Mouse (Mus musculus): ENCODE measurements around the gene Tnfrsf21. TPM values are rescaled to one million over a fixed set of nuclear protein-coding genes. Genes with fewer than 3 reads are reported as not detected.

Tnfrsf21 gene
- polyA plus RNA-seq, 1 experiment from 2014 or later, result 36.9 TPM

DNA sequence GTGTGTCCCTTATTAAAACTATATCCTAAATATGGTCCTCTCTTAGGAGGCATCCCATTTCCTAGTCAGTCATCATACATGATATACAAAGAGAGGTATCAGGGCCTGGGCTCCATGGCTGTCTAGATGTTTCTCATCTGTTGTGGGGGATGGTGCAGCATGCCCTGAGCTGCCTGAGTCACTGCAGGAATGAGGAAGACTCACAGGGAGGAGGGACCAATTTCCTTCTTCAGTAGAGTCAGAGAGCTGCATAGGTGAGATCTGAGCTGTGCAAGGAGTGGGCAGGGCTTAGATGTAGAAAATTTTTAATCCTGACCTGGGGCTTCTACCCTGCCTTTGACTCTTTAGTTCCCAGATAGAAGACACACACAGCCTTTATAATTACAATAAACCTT, 114.5 kb downstream of the Tnfrsf21 start:
- no peaks in the 10 kb centered on the region for H3K36me3 ChIP-seq (ENCODE audit: control insufficient read depth, insufficient read depth, low read length)
- H3K4me1 ChIP-seq (replicated peaks; ENCODE audit: control insufficient read depth, insufficient read depth), result no peaks in the 10 kb centered on the region
- ATAC-seq (ENCODE audit: low FRiP score, low TSS enrichment), result peak; percentile 89
- H3K27ac ChIP-seq (replicated peaks), result peak overlapping the region; percentile 80
- TF ChIP-seq CTCF (IDR thresholded peaks at IDR 0.05; ENCODE audit: low read depth) (no peak), EP300 (optimal IDR thresholded peaks at IDR 0.05) (no peak)
- H3K4me3 ChIP-seq (ENCODE audit: low read depth, low read length), result no peak overlapping the region
- no peaks in the 10 kb centered on the region for H3K27me3 ChIP-seq (ENCODE audit: control insufficient read depth, insufficient read depth, low read length)
- no peak overlapping the region for H3K9ac ChIP-seq (ENCODE audit: low read length)
- peak; percentile 51 for DNase-seq (ENCODE audit: low spot score)
- no peaks in the 10 kb centered on the region for H3K9me3 ChIP-seq (ENCODE audit: control insufficient read depth, low read length)
- no peak overlapping the region for H3K4me2 ChIP-seq (replicated peaks; ENCODE audit: low read depth)

DNA sequence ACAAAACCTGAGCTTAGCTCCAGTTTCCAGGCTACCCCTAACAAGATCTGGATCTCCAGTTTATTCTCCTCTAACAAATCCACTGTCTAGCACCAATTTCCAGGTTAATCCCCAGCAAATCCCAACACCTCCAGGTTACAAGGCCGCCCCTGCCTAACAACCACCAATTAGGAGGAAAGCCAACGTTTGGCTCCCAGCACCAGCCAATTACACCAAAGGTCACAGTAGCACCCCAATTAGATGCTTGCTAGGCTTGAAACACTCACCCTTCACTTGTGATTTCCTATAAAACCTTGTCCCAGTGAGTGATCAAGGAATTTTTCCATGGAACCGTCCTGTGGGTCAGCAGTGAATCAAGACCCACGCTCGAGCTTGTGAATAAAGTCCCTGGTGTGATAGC, 116.1 kb downstream of the Tnfrsf21 start:
- WGBS, result 87% methylated on average over 5 of the region's 5 CpGs
- Histone ChIP-seq H3K9ac (ENCODE audit: low read length) (no peak overlapping the region), H3K27ac (replicated peaks) (no peak overlapping the region)

DNA sequence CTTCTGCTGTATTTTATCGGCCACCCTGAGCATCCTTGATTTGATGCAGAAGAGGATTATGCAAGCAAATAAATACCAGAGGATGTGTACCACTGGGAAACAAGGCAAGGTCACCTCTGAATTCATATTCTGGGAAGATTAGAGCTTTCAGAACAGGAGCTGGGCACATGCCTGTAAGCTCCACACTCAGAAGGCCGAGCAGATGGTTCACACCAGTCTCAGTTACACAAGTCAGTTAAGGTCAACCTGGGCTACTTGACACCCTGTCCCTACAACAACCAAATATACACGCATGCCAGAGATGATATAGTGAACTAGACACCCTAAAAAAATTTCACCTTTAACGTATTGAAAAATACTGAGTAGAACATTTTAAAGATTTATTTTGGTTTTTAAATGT, 116.8 kb downstream of the Tnfrsf21 start:
- ATAC-seq (ENCODE audit: low FRiP score, low TSS enrichment), result no peak

More for the DNA sequence above, 116.1 kb downstream of the Tnfrsf21 start:
- ATAC-seq (ENCODE audit: low FRiP score, low TSS enrichment), result no peak
- no peaks in the 10 kb centered on the region for H3K36me3 ChIP-seq (ENCODE audit: control insufficient read depth, insufficient read depth, low read length)
- no peak overlapping the region for H3K4me2 ChIP-seq (replicated peaks; ENCODE audit: low read depth)
- DNase-seq (ENCODE audit: low spot score), result no peak
- no peaks in the 10 kb centered on the region for H3K9me3 ChIP-seq (ENCODE audit: control insufficient read depth, low read length)
- H3K27me3 ChIP-seq (ENCODE audit: control insufficient read depth, insufficient read depth, low read length), result no peaks in the 10 kb centered on the region
- H3K4me1 ChIP-seq (replicated peaks; ENCODE audit: control insufficient read depth, insufficient read depth), result no peaks in the 10 kb centered on the region
- TF ChIP-seq EP300 (optimal IDR thresholded peaks at IDR 0.05), result no peak
- H3K4me3 ChIP-seq (ENCODE audit: low read depth, low read length), result no peak overlapping the region

DNA sequence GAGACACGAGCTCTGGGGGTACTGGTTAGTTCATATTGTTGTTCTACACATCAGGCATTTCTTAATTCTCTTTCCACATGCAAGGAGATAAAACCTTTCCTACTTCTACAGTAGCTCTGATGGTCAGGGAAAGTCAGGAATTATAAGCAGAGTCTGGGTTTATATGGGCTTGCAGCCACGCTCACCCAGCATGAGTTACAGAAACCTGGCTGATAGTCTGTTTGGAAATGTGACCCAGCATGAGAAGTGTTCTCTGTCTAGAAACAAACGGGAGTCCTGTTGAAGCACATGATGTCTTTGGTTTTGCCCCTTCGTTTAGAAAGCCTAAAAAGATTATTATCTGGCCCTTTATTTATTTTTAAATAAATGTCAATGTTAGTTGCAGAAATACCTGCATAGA, 118.6 kb downstream of the Tnfrsf21 start:
- DNase-seq (ENCODE audit: low spot score) (no peak), ATAC-seq (ENCODE audit: low FRiP score, low TSS enrichment) (no peak)
- Histone ChIP-seq H3K27me3 (ENCODE audit: control insufficient read depth, insufficient read depth, low read length) (no peaks in the 10 kb centered on the region), H3K27ac (replicated peaks) (no peak overlapping the region), H3K9me3 (ENCODE audit: control insufficient read depth, low read length) (no peaks in the 10 kb centered on the region), H3K4me1 (replicated peaks; ENCODE audit: control insufficient read depth, insufficient read depth) (no peaks in the 10 kb centered on the region), H3K4me2 (replicated peaks; ENCODE audit: low read depth) (no peak overlapping the region), H3K36me3 (ENCODE audit: control insufficient read depth, insufficient read depth, low read length) (no peaks in the 10 kb centered on the region), H3K9ac (ENCODE audit: low read length) (no peak overlapping the region), H3K4me3 (ENCODE audit: low read depth, low read length) (no peak overlapping the region)
- TF ChIP-seq EP300 (optimal IDR thresholded peaks at IDR 0.05), result no peak
- no peak for TF ChIP-seq CTCF (IDR thresholded peaks at IDR 0.05; ENCODE audit: low read depth)
- 36% methylated on average over 4 of the region's 4 CpGs for WGBS

More for the DNA sequence above, 116.8 kb downstream of the Tnfrsf21 start:
- Histone ChIP-seq H3K4me3 (ENCODE audit: low read depth, low read length) (no peak overlapping the region), H3K36me3 (ENCODE audit: control insufficient read depth, insufficient read depth, low read length) (no peaks in the 10 kb centered on the region), H3K9me3 (ENCODE audit: control insufficient read depth, low read length) (no peaks in the 10 kb centered on the region), H3K4me2 (replicated peaks; ENCODE audit: low read depth) (no peak overlapping the region), H3K27ac (replicated peaks) (no peak overlapping the region), H3K9ac (ENCODE audit: low read length) (no peak overlapping the region), H3K27me3 (ENCODE audit: control insufficient read depth, insufficient read depth, low read length) (no peaks in the 10 kb centered on the region), H3K4me1 (replicated peaks; ENCODE audit: control insufficient read depth, insufficient read depth) (no peaks in the 10 kb centered on the region)
- DNase-seq (ENCODE audit: low spot score), result no peak
- TF ChIP-seq EP300 (optimal IDR thresholded peaks at IDR 0.05) (no peak), CTCF (IDR thresholded peaks at IDR 0.05; ENCODE audit: low read depth) (no peak)
- 88% methylated on average over 4 of the region's 4 CpGs for WGBS

DNA sequence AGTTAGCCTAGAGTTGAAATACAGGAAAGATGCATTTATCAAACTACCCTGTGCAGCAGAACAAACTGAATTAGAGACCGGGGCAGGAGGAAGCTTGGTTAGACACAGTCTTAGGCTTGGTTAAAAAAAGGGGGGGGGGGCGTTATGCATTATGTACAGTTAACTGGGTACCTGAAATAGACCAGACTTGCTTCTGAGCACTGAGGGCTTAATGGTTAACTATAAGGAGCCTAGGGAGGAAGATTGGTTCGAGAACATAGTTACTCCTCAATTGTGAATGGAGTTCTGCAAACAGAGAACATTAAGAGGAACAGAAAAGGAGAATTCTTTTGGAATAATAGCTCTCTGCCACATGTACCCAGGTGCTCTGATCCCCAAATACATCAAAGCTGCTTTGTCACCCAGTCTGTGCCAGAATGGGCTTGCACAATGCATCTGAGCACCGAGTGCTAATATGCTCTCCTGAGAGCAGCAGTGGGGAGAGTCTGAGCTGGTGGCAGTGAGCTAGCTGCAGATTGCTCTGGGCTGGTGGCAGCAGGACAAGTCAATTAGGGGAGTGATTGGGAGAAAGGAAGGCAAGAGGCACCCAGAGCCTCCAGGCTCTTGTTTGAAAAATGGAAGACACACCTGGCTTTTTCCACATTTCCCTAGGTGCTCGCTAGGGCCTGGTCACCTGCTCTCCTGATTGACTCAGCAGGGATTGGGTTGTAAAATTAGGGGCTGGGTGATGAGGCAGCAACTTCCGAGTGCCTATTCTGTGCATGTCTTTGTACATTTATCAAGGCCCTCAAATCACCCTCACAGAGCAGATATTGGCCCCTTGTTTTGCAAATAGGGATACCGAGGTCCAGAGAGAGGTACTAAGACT, 119.3 kb downstream of the Tnfrsf21 start:
- 33% methylated on average over 7 of the region's 7 CpGs for WGBS
- Histone ChIP-seq H3K27me3 (ENCODE audit: control insufficient read depth, insufficient read depth, low read length) (no peaks in the 10 kb centered on the region), H3K9me3 (ENCODE audit: control insufficient read depth, low read length) (no peaks in the 10 kb centered on the region), H3K9ac (ENCODE audit: low read length) (no peak overlapping the region), H3K4me2 (replicated peaks; ENCODE audit: low read depth) (no peak overlapping the region), H3K36me3 (ENCODE audit: control insufficient read depth, insufficient read depth, low read length) (no peaks in the 10 kb centered on the region), H3K27ac (replicated peaks) (no peak overlapping the region; the same call in 1 of the 2 replicates), H3K4me3 (ENCODE audit: low read depth, low read length) (no peak overlapping the region), H3K4me1 (replicated peaks; ENCODE audit: control insufficient read depth, insufficient read depth) (no peaks in the 10 kb centered on the region)
- DNase-seq (ENCODE audit: low spot score), result no peak
- ATAC-seq (ENCODE audit: low FRiP score, low TSS enrichment), result no peak
- TF ChIP-seq CTCF (IDR thresholded peaks at IDR 0.05; ENCODE audit: low read depth), result no peak
- no peak for TF ChIP-seq EP300 (optimal IDR thresholded peaks at IDR 0.05)

DNA sequence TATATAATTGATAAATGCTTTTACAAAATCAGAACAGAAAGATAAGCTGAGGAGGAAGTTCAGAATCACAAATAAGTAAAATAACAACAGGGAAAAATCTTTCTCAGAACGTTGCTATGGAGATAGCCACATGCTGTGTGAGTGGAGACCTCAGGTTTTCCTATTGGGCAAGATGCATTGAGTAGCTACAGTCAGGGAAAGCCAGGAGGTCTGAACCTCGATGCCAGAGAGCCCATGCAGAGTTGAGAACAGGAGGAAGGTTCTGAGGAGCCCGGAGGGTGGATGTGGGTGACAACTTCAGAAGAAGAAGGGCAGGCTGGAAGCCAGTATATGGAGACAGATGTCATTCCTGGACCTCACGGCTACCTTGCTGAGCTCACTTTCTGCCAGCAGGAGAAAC, 120.4 kb downstream of the Tnfrsf21 start:
- Histone ChIP-seq H3K9me3 (ENCODE audit: control insufficient read depth, low read length) (no peaks in the 10 kb centered on the region), H3K36me3 (ENCODE audit: control insufficient read depth, insufficient read depth, low read length) (no peaks in the 10 kb centered on the region), H3K27me3 (ENCODE audit: control insufficient read depth, insufficient read depth, low read length) (no peaks in the 10 kb centered on the region), H3K9ac (ENCODE audit: low read length) (no peak overlapping the region), H3K4me1 (replicated peaks; ENCODE audit: control insufficient read depth, insufficient read depth) (no peaks in the 10 kb centered on the region), H3K4me3 (ENCODE audit: low read depth, low read length) (no peak overlapping the region), H3K27ac (replicated peaks) (no peak overlapping the region), H3K4me2 (replicated peaks; ENCODE audit: low read depth) (no peak overlapping the region)
- DNase-seq (ENCODE audit: low spot score) (peak; percentile 10), ATAC-seq (ENCODE audit: low FRiP score, low TSS enrichment) (no peak)
- WGBS, result 69% methylated on average over 4 of the region's 4 CpGs
- no peak for TF ChIP-seq CTCF (IDR thresholded peaks at IDR 0.05; ENCODE audit: low read depth)

Measured in stomach, postnatal 0 days (tissue).